Mouse (Mus musculus) intestine, embryonic 16.5 days (tissue): Measurements from ENCODE around the gene Car5a. TPM values are rescaled to one million over a fixed set of nuclear protein-coding genes. Genes with fewer than 3 reads are reported as not detected.
A peak's percentile ranks its signal among the peaks of the same experiment; 100 is the strongest.

ENCODE experiments used
- ATAC-seq: fragments of 200-750 bp; cut with Nextera tagmentation; 2 replicates; pipeline ENCODE4 v1.8.0; 2017; ENCODE audit warnings: moderate TSS enrichment, moderate library complexity
- H3K27ac ChIP-seq: fragments of 300-500 bp; sonication (generic); 2 replicates; pipeline ENCODE4 v1.5.1; 2014; ENCODE audit warnings: mild to moderate bottlenecking, low read length
- H3K27me3 ChIP-seq: fragments of 300-500 bp; sonication (generic); replicated peaks from 2 replicates; pipeline ENCODE4 v1.6.1; 2014; ENCODE audit warnings: low read length, control low read depth, mixed read lengths; ENCODE audit not compliant: control insufficient read depth, insufficient read depth
- H3K36me3 ChIP-seq: fragments of 300-500 bp; sonication (generic); 2 replicates; pipeline ENCODE4 v1.6.1; 2014; ENCODE audit warnings: low read length, control low read depth; ENCODE audit not compliant: control insufficient read depth, insufficient read depth
- H3K4me1 ChIP-seq: fragments of 300-500 bp; sonication (generic); 2 replicates; pipeline ENCODE4 v1.6.1; 2014; ENCODE audit warnings: low read length, control low read depth, mixed read lengths; ENCODE audit not compliant: control insufficient read depth, insufficient read depth
- H3K4me2 ChIP-seq: fragments of 300-500 bp; sonication (generic); 2 replicates; pipeline ENCODE4 v1.6.1; 2014; ENCODE audit warnings: low read depth, low read length, control low read depth
- H3K4me3 ChIP-seq: fragments of 300-500 bp; sonication (generic); 2 replicates; pipeline ENCODE4 v1.5.1; 2014; ENCODE audit warnings: mild to moderate bottlenecking, low read length
- H3K9ac ChIP-seq: fragments of 300-500 bp; sonication (generic); 2 replicates; pipeline ENCODE4 v1.6.1; 2014; ENCODE audit warnings: low read depth, low read length
- H3K9me3 ChIP-seq: fragments of 300-500 bp; sonication (generic); 2 replicates; pipeline ENCODE4 v1.6.1; 2016; ENCODE audit warnings: low read length, control low read depth; ENCODE audit not compliant: control insufficient read depth
- WGBS: fragments of 180-500 bp; shearing (Covaris S2); extraction: QIAGEN DNeasy Blood & Tissue Kit; methylation state at CpG from one replicate; pipeline ENCODE4 v1.1.7; 2014; 5-methylcytosine and 5-hydroxymethylcytosine counted together
- polyA plus RNA-seq: library from polyadenylated mRNA; unstranded; fragments of >200 nt; fragmentation: Nextera tagmentation; extraction: Ambion mirVana; gene quantifications from 2 replicates; pipeline ENCODE4 v1.2.1, GENCODE M21; 2015

The Car5a gene
- polyA plus RNA-seq, 1 experiment from 2014 or later, result 0.31 TPM

GRCm38 (mm10) chr8:121943057-121943540 is 1.6 kb downstream of the Car5a start:
- no peaks in the 10 kb centered on the region for H3K36me3 ChIP-seq
- no peak overlapping the region for H3K9ac ChIP-seq
- H3K27ac ChIP-seq, result no peak overlapping the region
- H3K4me3 ChIP-seq, result no peak overlapping the region
- no peaks in the 10 kb centered on the region for H3K9me3 ChIP-seq
- 36% methylated on average over 2 of the region's 2 CpGs for WGBS
- H3K4me1 ChIP-seq, result peaks cover 7% of the 10 kb centered on the region
- ATAC-seq, result no peak
- no peaks in the 10 kb centered on the region for H3K27me3 ChIP-seq
- H3K4me2 ChIP-seq, result no peak overlapping the region

DNA sequence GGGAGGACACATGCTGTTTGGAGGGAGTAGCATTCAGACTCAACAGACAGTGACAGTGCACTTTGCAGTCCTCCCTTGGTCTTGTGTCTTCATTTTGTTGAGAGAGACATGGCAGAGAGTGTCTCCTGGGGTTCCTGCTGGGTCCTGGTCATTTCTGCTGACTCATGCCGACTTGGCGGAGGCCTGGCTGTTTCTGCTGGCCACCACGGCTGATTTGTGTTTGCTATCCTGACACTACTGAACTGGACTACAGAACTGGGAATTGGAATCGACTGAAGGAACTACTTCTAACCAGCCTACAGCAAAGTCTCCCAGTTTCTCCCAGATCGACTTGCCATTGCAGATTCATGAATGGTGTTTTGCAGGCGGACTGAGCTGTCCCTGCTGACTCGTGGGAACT is 6.0 kb downstream of the Car5a start:
- H3K4me1 ChIP-seq, result no peaks in the 10 kb centered on the region
- no peak overlapping the region for H3K27ac ChIP-seq
- no peak for ATAC-seq
- H3K4me3 ChIP-seq, result no peak overlapping the region
- no peaks in the 10 kb centered on the region for H3K27me3 ChIP-seq
- 81% methylated on average over 7 of the region's 7 CpGs for WGBS
- no peaks in the 10 kb centered on the region for H3K36me3 ChIP-seq
- no peak overlapping the region for H3K9ac ChIP-seq
- H3K4me2 ChIP-seq, result no peak overlapping the region
- H3K9me3 ChIP-seq, result no peaks in the 10 kb centered on the region

GRCm38 (mm10) chr8:121936391-121936790 is 8.3 kb downstream of the Car5a start:
- no peak overlapping the region for H3K9ac ChIP-seq
- H3K4me3 ChIP-seq, result no peak overlapping the region
- no peak overlapping the region for H3K27ac ChIP-seq
- no peak overlapping the region for H3K4me2 ChIP-seq
- no peaks in the 10 kb centered on the region for H3K9me3 ChIP-seq
- no peaks in the 10 kb centered on the region for H3K4me1 ChIP-seq
- WGBS, result 53% methylated on average over 14 of the region's 14 CpGs
- peak; percentile 36; the same call in 1 of the 2 replicates for ATAC-seq
- H3K36me3 ChIP-seq, result no peaks in the 10 kb centered on the region
- no peaks in the 10 kb centered on the region for H3K27me3 ChIP-seq

DNA sequence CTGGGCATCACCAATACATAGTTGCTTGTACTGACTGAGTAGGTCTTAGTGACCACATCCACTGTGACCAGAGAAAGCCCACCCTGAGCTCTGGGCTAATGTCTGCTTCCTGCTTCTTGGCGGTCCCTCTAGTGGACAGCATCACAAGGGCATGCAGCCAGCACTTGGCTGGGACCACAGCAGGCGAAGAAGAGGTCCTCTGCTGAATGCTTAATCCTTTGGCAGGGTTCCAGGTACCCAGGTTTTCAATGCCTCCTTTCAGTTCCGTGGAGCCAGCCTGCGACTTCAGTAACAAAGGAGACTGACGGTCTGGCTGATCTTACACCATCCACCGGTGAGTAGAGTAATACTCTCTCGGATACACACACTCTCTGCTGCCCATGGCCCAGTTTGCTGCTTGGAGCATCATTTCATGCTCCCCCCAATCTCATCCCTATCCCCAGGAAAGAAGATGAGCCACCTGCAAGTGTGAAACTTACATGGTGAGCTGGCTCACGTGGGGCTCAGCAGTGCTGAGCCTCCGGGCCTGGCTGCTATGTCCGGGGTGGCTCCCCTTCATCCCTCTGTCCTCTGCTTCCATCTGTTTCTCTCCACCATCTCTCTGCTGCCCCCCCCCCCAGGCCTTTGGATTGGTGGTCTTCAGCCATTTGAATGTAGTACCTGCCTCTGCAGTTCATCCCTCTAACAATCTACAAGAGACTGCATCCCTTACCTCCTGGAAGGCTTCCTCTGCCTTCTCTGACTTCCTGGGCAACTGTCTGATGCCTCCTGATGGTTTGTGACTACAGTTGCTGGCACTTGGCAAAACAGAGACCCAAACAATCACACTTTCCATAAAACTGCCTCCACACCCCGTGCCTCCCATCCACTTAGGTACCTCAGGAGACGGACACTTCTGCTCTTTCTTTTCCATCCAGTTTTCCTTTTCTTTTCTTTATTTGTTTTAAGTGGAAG is 9.1 kb downstream of the Car5a start:
- no peak overlapping the region for H3K27ac ChIP-seq
- H3K9me3 ChIP-seq, result no peaks in the 10 kb centered on the region
- WGBS, result 54% methylated on average over 12 of the region's 12 CpGs
- H3K9ac ChIP-seq, result no peak overlapping the region
- H3K36me3 ChIP-seq, result no peaks in the 10 kb centered on the region
- no peak overlapping the region for H3K4me2 ChIP-seq
- H3K4me3 ChIP-seq, result no peak overlapping the region
- no peaks in the 10 kb centered on the region for H3K27me3 ChIP-seq
- H3K4me1 ChIP-seq, result no peaks in the 10 kb centered on the region
- ATAC-seq, result no peak

DNA sequence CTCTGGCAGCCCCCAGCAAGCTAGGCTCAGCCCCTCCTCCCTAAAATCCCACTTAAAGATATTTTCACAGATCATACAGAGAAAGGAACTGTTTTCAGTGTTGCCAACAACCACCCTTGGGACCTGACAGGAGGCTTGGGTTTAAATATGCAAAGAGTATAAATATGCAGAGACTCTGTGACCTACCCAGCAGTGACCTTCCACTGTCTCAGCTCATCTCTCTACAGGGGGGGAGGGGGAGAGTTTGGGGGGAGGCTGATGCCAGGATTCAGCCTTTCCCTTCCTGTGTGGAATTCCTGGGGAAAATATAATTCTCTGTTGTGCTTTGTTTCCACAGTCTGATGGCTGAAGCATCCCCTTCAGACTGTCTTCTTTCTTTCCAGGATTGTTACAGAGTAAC is 9.8 kb downstream of the Car5a start:
- H3K27me3 ChIP-seq, result no peaks in the 10 kb centered on the region
- H3K9me3 ChIP-seq, result no peaks in the 10 kb centered on the region
- H3K36me3 ChIP-seq, result no peaks in the 10 kb centered on the region
- no peaks in the 10 kb centered on the region for H3K4me1 ChIP-seq
- H3K4me3 ChIP-seq, result no peak overlapping the region
- H3K9ac ChIP-seq, result no peak overlapping the region
- no peak for ATAC-seq
- no peak overlapping the region for H3K4me2 ChIP-seq
- H3K27ac ChIP-seq, result no peak overlapping the region

DNA sequence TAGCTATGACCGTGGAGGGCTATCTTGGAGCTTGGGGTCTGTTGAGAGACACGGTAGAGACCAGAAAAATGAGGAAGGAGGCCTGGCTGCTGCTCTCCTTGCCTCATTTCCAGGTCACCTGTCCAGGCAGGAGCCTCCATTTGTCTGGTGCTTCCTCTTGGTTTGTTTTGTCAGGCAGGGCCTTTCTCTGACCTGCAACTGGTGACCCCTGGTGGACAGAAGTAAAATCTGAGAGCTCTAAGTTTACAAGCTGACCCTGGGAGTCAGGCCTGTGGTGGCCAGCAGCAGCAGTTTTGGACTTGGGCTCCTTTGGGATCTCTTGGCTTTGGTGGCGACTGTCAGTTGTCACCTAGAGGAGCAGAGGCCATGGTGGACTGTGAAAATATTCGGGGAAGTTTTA is 10.2 kb downstream of the Car5a start:
- H3K4me1 ChIP-seq, result no peaks in the 10 kb centered on the region
- H3K27ac ChIP-seq, result no peak overlapping the region
- H3K9ac ChIP-seq, result no peak overlapping the region
- no peak for ATAC-seq
- H3K9me3 ChIP-seq, result no peaks in the 10 kb centered on the region
- 40% methylated on average over 4 of the region's 4 CpGs for WGBS
- H3K4me3 ChIP-seq, result no peak overlapping the region
- H3K27me3 ChIP-seq, result no peaks in the 10 kb centered on the region
- H3K4me2 ChIP-seq, result no peak overlapping the region
- no peaks in the 10 kb centered on the region for H3K36me3 ChIP-seq

DNA sequence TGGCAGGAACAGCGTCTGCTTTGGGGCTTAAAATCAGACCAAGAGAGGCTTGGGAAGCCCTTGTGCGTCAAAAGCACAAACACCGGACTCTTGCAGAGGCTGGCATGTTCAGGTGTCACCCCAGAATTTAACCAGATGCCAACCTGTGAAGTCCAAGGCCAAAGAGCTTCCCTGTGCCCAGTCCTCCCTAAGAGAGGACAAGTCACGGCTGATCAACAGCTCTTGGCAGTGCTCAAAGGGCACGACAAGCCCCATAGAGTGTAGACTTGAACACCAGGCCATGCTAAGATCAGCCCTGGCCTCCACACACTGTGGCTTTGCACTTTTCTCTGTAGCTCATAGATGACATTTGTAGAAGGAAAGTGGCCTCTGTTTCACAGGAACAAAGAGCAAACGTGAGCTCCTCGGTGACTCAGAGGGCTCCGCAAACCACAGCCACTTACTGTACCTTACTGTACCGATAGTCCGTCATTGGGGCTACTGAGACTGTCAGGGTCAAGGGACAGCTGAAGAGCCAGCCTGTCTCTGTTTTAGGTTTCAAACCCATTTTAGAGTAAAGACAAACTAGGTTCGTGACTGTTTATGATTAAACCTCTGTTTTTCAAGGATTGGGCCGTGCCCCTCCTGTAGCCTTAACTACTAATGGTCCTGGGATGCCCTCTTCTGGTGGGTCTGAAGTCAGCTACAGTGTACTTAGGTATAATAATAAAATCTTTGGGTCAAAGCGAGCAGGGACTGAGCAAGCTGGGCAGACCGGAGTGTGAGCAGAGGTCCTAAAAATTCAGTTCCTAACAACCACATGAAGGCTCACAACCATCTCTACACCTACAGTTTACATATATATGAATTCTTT is 11.8 kb downstream of the Car5a start:
- Histone ChIP-seq H3K9me3 (no peaks in the 10 kb centered on the region), H3K36me3 (no peaks in the 10 kb centered on the region), H3K4me3 (no peak overlapping the region), H3K9ac (no peak overlapping the region), H3K27me3 (no peaks in the 10 kb centered on the region), H3K4me1 (no peaks in the 10 kb centered on the region), H3K4me2 (no peak overlapping the region), H3K27ac (no peak overlapping the region)
- WGBS, result 84% methylated on average over 14 of the region's 14 CpGs
- no peak for ATAC-seq

- Histone ChIP-seq H3K9me3 (no peaks in the 10 kb centered on the region), H3K4me1 (no peaks in the 10 kb centered on the region), H3K4me2 (no peak overlapping the region), H3K27me3 (no peaks in the 10 kb centered on the region), H3K9ac (no peak overlapping the region), H3K4me3 (no peak overlapping the region), H3K27ac (no peak overlapping the region), H3K36me3 (no peaks in the 10 kb centered on the region)
- ATAC-seq, result no peak
- WGBS, result 77% methylated on average over 12 of the region's 12 CpGs
Observed at GRCm38 (mm10) chr8:121932026-121932667, 12.6 kb downstream of the Car5a start.

- WGBS, result 88% methylated on average over 7 of the region's 7 CpGs
- H3K9me3 ChIP-seq, result no peaks in the 10 kb centered on the region
- H3K4me1 ChIP-seq, result no peaks in the 10 kb centered on the region
- H3K4me3 ChIP-seq, result no peak overlapping the region
- no peaks in the 10 kb centered on the region for H3K36me3 ChIP-seq
- H3K27ac ChIP-seq, result no peak overlapping the region
- H3K4me2 ChIP-seq, result no peak overlapping the region
- H3K27me3 ChIP-seq, result no peaks in the 10 kb centered on the region
- ATAC-seq, result no peak
- no peak overlapping the region for H3K9ac ChIP-seq
Observed at GRCm38 (mm10) chr8:121931571-121931970, 13.1 kb downstream of the Car5a start.
